Mouse (Mus musculus) T-helper 2 cell (primary cell): ENCODE data around the gene Lrrc4c.

ENCODE experiments used
- in situ Hi-C: fragments of 300-600 bp; cut with MboI, MseI; formaldehyde crosslinking; loops from one replicate; pipeline ENCODE4 v1.15.1; 2025; ENCODE audit warnings: high pct_unique_total_duplicates

Lrrc4c gene

DNA sequence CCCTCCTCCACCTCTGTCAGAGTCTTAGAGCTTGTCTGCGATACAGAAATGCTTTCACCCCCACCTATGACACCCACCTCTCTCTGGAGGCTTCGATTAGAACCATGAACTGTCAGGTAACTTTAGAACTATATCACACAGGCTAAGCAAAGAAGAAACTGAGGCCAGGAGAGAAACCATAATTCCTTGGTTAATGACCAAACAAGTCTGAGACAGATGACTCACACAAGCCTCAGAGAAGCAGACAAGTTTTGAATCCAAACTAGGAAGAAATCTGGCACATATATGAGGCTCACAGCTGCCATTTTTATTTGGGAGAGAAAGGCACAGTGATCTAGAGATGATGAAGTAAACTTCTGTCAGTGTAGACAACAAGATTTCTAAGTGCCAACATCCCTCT is 1151.4 kb downstream of the Lrrc4c start:
- in situ Hi-C loops = no loop called here

DNA sequence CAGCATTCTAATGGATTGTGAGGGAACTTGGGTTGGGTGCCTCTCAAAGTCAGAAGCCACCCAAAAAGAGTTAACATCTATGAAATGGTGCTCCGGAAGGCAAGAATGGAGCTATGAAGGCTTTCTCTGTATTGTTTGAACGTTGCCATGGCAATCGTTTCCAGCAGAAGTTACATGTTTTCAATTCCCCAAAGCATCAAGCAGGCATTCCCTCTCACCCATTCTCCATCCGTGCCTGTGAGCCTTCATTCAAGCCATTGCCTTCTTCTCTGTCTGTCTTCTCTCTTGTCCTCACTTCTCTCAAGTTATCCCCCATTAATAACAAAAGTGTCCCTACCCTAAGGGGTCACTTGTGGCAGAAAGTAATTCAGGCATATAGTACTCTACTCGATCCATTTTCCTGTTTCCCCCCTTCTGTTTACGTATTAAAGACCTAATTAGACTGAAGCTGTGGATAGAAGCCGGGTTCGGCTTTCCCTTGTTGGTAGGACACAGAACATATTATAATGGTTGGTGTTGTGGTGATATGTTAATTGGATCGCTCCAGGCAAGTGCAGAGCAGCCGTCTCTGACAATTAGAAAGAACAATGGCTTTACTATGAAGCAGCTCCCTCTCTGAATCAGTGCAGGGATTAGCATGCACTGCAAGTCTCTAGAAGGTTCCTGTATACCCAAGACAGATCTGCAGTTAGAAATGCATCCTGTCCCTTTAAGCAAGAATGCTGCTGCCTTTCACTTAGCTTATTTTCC is 1160.4 kb downstream of the Lrrc4c start:
- in situ Hi-C loops = no loop called here

DNA sequence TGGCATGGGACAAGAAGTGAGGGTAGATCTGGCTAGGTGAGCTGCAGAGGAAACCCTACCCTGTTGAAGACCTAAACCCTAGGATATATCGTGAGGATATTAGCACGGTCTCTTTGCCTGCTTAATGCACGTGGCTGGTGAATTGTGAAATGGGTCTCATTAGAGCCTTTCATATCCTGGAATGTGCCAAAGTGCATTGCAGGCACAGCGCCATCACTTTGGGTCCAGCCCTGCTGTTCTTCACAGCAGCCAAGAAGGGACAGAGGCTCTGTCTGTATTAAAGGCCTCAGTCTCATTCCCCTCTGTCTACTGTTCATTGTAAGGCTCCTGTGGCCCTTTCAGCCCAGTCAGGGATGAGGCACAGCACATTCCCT is 1160.9 kb downstream of the Lrrc4c start:
- in situ Hi-C loops = no loop called here

DNA sequence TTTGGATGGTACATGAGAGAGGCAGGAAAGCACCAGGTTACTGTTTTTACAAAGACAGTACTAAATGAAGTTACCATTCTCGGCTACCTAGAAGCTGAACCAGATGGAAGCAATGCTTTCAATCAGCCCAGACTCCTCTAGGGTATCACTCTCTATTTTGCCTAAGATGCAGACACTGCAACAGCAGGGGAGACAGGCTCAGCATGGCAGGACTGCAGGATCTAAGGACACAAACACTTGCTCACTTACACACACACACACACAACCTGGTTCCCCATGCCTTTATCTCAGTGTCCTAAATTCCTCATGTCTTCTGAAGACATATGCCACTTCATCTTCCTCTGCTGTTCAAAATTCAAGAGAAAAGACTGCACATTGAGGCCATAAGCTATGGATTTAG is 1167.0 kb downstream of the Lrrc4c start:
- in situ Hi-C loops = no loop called here

DNA sequence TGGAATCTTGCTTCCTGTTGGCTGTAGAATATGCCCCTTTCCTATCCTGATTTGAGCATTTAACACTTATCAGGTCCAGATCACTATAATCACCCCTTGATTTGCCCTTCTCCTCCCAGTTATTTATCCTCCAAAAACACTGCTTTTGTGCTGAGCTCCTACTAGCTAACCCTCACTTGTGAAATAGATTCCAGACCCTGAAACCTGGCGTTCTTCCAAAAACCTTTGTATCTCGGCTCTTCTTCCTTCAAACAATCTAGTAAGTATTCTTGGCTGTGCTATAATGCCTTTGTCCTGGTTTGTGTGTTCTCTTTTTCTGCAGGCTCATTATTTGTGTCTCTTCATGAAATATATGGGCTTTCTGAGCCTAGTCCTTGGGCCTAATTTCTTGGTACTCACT is 1167.6 kb downstream of the Lrrc4c start:
- in situ Hi-C loops = no loop called here

DNA sequence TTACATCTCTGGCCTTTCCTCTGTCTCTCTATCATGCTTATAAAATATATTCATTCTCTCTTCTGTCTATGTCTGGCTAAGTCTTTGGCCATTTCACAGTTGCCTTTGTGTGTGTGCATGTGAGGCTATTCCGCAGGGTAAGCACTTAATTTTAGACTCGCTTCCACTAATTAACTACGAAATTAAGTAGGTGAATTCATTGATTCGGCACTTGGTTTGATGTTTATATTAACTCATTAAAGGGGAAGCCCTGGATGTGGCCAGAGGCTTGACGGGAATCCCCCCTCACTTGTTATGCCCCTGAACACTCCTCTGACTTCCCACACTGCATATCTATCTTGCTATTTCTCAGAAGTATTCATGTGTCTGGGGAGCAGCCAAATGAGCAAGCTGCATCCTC is 1169.6 kb downstream of the Lrrc4c start:
- in situ Hi-C loops = no loop called here

DNA sequence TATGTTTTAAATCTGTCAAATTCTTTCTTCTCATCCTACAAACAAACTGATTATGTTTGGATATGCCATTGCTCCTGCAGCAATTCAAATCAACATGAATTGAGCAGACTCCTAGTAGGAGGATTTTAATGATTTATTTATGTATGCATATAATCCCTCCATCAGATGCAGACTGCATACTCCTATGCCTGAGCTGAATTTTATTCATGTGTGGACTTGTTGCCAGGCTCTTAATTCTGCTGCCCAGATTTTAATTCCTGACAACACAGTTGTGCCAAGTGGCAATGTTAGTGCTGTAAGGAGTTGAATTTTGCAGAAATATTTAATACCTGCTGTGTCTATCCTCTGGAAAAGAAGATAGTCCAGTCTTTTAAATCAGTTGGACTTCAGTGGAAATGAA is 1179.1 kb downstream of the Lrrc4c start:
- in situ Hi-C loops = no loop called here

DNA sequence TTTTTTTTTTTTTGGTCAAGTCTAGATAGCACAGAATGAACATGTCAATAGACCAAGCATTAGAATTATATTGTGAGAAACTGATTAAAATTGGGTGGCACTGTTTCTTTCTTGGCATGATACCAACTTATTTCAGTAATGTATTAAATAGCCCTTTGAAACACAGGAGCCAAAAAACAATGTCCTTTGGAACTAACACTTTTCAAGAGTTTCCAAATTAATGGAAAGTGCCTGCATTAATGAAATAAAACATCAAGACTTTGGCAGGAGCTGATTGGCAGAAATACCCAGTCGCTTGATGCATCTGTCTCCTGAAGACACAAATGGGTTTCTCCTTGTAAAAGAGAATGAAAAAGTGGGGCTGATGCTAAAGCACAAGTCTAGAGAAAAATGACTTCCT is 1184.5 kb downstream of the Lrrc4c start:
- in situ Hi-C loops = no loop called here

DNA sequence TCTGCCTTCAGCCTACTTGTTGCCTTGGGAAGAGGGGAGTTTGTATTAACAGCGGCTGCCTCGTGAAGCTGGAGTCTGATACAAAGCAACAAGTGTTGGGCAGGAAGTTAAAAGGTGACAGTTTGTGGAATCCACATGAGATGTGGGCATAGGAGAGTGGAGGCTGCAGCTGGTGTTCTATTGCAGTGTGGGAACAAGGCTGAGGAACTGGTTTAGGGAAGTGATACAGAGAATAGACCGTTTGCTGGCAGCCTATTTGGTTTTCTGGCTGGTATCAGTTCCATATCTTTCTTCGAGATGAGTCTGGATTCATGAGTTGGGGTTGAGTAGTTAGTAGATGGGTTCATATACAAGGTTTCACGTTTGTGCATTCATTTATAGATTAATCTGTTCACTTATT is 1186.9 kb downstream of the Lrrc4c start:
- in situ Hi-C loops = no loop called here

DNA sequence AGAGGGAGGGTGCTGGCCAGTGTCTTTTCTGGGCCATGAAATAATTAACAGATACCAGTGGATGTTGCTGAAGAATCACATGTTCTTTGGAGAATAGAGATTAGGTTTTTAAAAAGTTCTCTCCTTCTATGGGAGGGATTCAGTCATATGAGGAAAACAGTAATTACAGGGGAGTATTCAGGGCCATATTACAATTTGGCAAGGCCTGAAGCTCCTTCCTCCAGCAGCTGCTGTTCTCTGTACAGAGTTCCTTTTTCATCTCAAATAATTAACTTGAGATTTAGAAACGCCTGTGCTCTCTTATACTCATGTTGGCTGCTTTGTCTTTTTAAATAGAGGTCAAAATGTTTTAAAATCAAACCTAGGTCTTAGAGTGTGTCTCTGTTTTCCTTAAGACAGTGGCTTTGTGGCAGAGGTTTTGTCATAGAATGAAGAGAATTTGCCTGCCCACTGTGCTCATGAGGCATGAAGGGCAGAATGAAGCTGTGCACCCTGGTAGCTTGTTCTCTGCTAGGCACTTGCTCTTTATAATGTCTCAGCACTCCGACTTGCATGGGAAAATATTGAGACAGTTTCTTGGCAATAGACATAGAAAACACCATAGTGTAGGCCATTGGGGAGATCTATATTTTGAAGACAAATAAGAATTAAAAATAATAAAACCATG is 1206.4 kb downstream of the Lrrc4c start:
- in situ Hi-C loops = no loop called here

DNA sequence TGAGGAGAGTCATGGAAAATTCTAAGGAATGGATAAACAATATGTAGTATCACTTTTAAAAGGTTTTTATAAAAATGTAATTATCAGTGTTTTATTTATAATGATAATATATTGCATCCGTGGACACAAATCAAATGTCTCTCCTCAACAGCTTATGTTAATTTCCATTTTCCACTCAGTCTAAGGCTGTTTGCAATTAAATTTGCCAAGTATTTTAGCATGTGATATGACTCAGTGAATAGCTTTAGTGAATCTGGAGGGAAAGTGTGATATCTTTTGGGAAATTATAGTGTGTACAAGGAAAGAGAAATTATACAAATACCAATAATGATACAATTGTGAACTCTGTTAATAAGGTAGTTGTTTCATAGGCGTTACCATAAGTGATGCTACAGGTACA is 1207.1 kb downstream of the Lrrc4c start:
- in situ Hi-C loops = no loop called here

DNA sequence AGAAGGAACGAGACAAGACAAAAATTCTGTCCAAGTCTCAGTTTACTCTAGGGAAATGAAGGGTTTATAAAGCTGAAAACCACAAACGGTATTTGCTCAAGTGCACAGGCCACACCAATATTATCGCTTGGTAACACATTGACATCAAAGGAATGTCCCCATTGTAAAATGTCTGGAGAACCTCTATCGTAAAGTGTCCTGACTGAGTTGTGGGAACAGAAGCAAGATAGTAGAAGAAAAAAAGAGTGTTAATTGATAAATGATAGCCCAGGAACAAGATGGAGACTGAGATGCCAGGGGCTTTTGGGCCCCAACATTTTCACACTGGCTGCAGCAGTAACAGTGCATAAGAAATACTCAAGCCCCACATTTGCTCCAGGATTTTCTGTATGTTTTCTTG is 1212.7 kb downstream of the Lrrc4c start:
- in situ Hi-C loops = no loop called here

DNA sequence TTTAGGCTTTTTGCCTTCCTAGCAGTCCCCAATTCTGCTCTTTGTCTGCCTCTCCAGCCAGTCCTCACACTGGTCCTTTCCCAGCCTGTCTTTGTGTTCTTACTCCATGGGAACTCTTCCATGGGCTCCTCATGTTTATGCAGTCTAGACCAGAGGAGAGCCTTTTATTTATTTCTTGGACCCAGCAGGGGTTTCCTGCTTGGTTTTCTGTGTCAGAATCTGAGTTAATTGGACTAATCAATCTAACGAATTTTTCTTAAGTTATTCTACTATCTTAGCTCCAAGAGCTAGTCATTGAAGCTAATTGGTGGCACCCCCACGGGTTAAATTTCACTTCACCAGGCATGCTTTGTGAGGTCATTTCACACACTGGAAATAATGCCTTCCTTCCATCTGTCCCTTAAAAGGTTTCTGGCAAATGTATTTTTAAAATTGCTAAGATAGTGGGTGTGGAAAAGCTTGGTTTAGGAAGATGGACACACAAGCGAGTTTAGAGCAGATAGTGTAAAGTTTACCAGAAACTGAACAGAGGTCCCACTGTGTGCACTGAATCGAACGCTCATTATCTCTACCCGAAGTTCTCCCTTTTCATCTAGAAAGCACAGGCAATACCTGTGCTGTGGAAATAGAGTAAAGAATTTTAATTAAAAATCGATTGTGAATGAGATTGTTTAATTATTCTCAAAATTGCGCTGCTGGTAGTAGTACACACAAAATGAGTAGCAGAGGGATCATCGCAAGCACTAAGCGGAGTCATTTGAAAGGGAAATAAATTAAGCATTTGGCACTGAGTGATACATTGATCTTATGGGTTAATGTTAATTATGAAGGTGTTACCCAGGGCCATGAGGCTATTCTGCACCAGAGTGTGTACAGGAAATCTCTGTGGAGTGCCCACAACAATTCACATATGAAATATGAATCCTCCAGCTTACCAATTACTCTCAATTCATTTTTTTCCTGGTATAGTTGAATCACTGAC is 1226.0 kb downstream of the Lrrc4c start:
- in situ Hi-C loops = no loop called here

DNA sequence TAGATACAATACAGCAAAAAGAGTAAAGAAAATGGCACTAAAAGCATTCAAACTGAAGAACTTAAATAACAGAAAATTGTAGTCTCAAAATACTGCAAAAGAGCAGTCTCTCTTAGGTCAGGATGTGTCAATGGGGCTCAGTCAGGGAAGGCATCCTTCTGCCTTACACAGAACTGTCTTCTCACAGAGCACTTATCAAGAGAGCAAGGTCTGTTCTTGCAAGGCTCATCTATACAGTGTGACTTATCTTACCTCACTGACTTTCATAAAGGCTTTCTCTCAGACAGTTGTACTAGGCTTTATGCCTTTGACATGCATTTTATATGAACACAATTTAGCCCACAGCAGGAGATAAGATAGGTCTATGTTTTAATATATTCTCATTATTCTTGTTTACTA is 1226.7 kb downstream of the Lrrc4c start:
- in situ Hi-C loops = no loop called here

DNA sequence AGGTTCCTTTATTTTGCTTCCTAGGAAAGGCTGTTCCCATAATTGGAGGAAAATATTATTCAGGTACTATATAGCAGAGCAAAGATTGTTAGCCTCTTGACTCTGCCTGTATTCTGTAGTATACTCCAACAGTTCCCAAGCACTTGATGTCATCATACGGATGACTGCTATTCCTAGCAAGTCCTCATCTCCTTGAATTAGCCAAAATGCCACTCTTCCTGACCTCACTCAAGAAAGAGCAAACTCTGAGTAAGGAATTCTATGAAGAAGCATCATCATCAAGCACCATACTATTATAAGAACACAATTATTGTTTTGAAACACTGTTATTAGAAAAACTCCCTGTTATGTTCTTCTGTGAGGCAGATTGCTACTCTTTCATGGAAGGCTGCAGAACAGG is 1228.0 kb downstream of the Lrrc4c start:
- in situ Hi-C loops = no loop called here

DNA sequence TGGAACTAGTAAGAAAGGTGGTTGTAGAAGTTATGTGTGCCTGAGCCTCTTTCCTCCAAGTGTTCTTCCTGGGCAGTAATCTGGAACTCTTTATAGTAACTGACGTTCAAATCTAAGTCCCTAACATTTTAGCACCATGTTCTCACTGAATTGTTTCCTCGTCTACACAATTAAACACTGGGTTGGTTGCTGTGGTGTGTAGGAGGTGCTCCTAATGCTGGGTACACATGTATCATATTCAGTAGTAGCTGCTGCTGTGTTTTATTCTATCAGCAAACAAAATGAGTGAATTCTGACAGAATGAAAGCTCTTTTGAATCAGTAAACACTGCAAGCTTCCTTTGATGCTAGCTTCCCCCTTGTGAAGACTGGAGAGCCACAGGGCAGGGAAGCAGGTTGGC is 1246.5 kb downstream of the Lrrc4c start:
- in situ Hi-C loops = no loop called here

DNA sequence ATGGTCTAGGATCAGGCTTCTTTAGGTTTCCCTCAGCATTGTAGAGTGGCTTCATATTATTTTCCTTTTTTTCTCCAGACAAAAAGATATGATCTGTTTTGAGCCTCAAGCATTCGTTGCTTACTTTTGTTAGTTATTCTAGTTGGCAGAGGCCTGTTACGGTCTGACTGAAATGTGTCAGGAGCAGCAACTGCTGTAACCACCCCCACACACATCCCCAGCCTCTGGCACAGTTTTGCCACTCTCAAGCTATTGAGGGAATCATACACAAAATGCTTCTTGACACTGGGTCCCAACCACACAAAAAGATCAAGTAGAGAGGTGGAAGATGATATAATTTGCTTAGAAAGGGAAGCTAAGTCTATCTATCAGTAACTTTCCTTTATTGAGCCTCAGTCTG is 1251.0 kb downstream of the Lrrc4c start:
- in situ Hi-C loops = no loop called here

DNA sequence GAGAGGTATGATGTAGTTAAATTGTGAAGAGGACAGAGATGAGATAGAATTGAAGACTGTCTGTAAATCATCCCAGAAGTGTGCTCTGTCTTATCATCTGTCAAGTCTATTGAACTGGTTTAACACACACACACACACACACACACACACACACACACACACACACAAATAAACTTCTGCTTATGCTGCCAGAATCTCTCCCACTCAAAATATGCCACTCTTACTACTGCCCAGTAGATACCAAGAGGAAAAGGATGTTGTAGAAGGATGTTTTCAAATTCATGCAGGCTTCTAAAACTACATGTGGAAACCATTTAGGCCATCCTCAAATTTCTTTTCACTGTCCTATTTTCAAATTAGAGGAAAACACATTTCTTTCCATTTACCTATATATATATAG is 1257.0 kb downstream of the Lrrc4c start:
- in situ Hi-C loops = no loop called here

DNA sequence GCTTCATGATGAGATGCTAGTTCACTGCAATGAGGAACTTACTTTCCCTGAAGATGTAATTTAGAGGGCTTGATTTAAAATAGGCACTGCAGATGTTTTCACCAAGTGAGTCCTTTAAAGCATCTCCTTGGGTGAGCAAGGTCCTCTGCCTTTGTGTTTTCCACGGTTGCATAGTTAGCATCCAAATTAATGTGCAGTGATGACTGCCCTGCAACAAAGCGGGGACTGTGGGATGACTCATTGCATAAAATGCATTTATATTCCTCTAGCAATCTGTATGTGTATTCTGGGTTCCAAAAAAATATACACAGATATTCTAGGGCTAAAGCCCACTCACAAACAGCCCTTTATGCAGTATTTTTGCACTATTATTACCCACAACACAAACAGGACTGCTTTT is 1263.2 kb downstream of the Lrrc4c start:
- in situ Hi-C loops = no loop called here

DNA sequence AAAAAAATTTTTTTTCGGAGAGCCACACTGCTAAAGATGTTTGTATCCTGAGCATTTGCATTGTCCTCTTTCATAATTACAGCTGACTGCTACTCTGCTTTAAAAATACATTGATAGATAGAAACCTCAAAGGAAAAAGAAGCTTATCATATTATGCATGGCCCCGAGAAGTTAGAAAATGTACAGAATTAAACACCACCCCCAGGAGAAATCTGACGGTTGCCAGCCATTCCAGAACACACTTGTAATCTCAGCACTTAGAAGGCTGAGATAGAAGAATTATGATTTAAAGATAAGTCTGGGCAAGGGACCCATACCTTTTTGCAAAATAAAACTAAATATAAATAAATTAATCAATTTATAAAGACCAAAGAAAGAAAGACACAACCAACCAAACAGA is 1268.4 kb downstream of the Lrrc4c start:
- in situ Hi-C loops = no loop called here

DNA sequence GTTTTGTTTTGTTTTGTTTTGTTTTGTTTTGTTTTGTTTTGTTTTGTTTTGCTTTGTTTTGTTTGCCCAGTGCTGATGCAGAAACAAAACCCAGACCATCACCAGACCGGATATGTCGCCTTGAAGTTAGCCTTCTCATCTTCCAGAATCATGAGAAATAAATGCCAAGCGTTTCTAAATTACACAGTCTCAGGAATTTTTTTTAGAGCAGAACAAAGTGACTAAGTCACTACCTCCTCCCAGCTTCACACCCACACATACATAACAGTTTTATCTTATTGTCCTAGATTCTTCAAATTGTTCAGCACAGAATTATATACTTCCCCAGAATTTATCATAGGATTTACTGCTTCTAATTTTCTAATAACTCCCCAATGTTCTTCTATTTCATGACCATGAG is 1272.6 kb downstream of the Lrrc4c start:
- in situ Hi-C loops = no loop called here

DNA sequence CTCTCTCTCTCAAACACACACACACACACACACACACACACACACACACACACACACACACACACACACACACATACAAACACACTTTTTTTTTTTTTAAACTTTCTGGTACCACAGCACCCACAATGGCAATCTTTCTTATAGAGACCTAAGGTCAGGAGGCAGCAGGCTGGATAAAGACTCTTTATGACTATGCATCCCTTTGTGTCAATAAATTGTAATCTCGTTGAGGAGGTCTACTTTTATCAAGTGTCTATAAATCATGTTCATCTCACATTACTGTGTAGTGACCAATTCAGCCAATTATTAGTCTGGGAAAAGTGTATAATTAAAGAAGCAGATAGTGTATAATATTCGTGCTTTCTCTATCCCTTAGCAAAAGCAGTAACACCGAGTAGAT is 1286.2 kb downstream of the Lrrc4c start:
- in situ Hi-C loops = no loop called here
